In genomic region chr1:160351146-160351879, GRCm38 (mm10) we compare ENCODE assay signal across 8 mouse cellular contexts.
DNase-seq lines count a peak whose midpoint lies in the region; ATAC-seq and TF ChIP-seq lines count a peak whose summit lies in the region.

No protein-coding gene starts in this region.

- ATAC-seq in heart, embryonic 11.5 days (replicated peaks; ENCODE audit: insufficient number of reproducible peaks, low FRiP score, low TSS enrichment), result no peak
- ATAC-seq in neural tube, embryonic 12.5 days (ENCODE audit: low FRiP score, low read depth), result peak; percentile 70

- H3K27me3 ChIP-seq in heart, embryonic 11.5 days (ENCODE audit: control insufficient read depth, insufficient read depth, low read length), result no peaks in the 10 kb centered on the region
- no peaks in the 10 kb centered on the region for H3K27me3 ChIP-seq in neural tube, embryonic 12.5 days (replicated peaks)

- peak overlapping the region; percentile 39 for H3K4me3 ChIP-seq in heart, embryonic 11.5 days (ENCODE audit: low read depth, low read length)
- H3K4me3 ChIP-seq in embryonic fibroblast, embryonic 13.5 days (ENCODE audit: insufficient read depth, low read length), result peak overlapping the region; percentile 3; the same call in 1 of the 2 replicates
- H3K4me3 ChIP-seq in neural tube, embryonic 12.5 days, result peak overlapping the region; percentile 31

- no peaks in the 10 kb centered on the region for H3K36me3 ChIP-seq in heart, embryonic 11.5 days (ENCODE audit: control insufficient read depth, insufficient read depth, low read length)
- H3K36me3 ChIP-seq in neural tube, embryonic 12.5 days, result no peaks in the 10 kb centered on the region

- H3K9ac ChIP-seq in heart, embryonic 11.5 days (ENCODE audit: low read depth, low read length), result peak overlapping the region; percentile 60
- peak overlapping the region; percentile 48 for H3K9ac ChIP-seq in neural tube, embryonic 12.5 days

- H3K27ac ChIP-seq in heart, embryonic 11.5 days (ENCODE audit: low read depth, low read length), result no peak overlapping the region
- H3K27ac ChIP-seq in embryonic fibroblast, embryonic 13.5 days (ENCODE audit: insufficient read depth, low read length), result no peak overlapping the region
- peak overlapping the region; percentile 70 for H3K27ac ChIP-seq in neural tube, embryonic 12.5 days

- H3K4me2 ChIP-seq in heart, embryonic 11.5 days, result peak overlapping the region; percentile 67
- H3K4me2 ChIP-seq in neural tube, embryonic 12.5 days (replicated peaks), result peak overlapping the region; percentile 66

- intact Hi-C loops in heart, postnatal 36 days (cut with DNase I), result no loop called here

- H3K4me1 ChIP-seq in heart, embryonic 11.5 days (ENCODE audit: control insufficient read depth, insufficient read depth, low read length), result peaks cover 10% of the 10 kb centered on the region; the same call in 1 of the 2 replicates
- no peaks in the 10 kb centered on the region for H3K4me1 ChIP-seq in embryonic fibroblast, embryonic 13.5 days (ENCODE audit: control insufficient read depth, insufficient read depth, low read length)
- H3K4me1 ChIP-seq in neural tube, embryonic 12.5 days, result peaks cover 9% of the 10 kb centered on the region; the same call in 1 of the 2 replicates

- no peaks in the 10 kb centered on the region for H3K9me3 ChIP-seq in heart, embryonic 11.5 days (replicated peaks; ENCODE audit: control insufficient read depth, low read length)
- H3K9me3 ChIP-seq in neural tube, embryonic 12.5 days, result no peaks in the 10 kb centered on the region

- DNase-seq in heart, postnatal 36 days, result no peak
- peak; percentile 22 for DNase-seq in Muller cell, postnatal 12 days (ENCODE audit: inconsistent ontology term)
- DNase-seq in layer of hippocampus, postnatal 36 days, result peak; percentile 44 to 50
- DNase-seq in natural killer cell, adult 2 months (ENCODE audit: low spot score in 2 of 2), result no peak
- DNase-seq in thymus, postnatal 25 days, result no peak

- 24% methylated on average over 13 of the region's 13 CpGs for WGBS in heart, embryonic 11.5 days (ENCODE audit: insufficient replicate concordance)
- 19% methylated on average over 13 of the region's 13 CpGs for WGBS in neural tube, embryonic 12.5 days

- no peak for TF ChIP-seq POLR2A in embryonic fibroblast, embryonic 13.5 days (IDR thresholded peaks at IDR 0.05; ENCODE audit: low read depth, low read length)

- TF ChIP-seq CTCF in embryonic fibroblast, embryonic 13.5 days (IDR thresholded peaks at IDR 0.05; ENCODE audit: borderline replicate concordance, insufficient read depth, low read length), result no peak

Comparison
In these comparisons a context has a peak if more than half of its experiments do, and no peak if none do; other contexts are left out.
1. DNase-seq: peak in Muller cell, postnatal 12 days (single experiment) and layer of hippocampus, postnatal 36 days (2 of 2); none in heart, postnatal 36 days (0 of 2), natural killer cell, adult 2 months (0 of 2) and thymus, postnatal 25 days (single experiment).
2. Peak in every context shown above with its lines, with median percentiles within 50 percentile points of each other: H3K4me3 ChIP-seq.